Mouse (Mus musculus) liver, embryonic 13.5 days (tissue): ENCODE measurements around the gene Tbx21. TPM values are rescaled to one million over a fixed set of nuclear protein-coding genes. Genes with fewer than 3 reads are reported as not detected.

Source experiments
- ATAC-seq: fragments of 200-750 bp; cut with Nextera tagmentation; 2 replicates; pipeline ENCODE4 v1.8.0; 2017; ENCODE audit warnings: low read depth, mild to moderate bottlenecking, moderate number of reproducible peaks, moderate library complexity
- DNase-seq: peaks from one replicate; pipeline ENCODE4 v3.0.0; 2022
- H3K27ac ChIP-seq: fragments of 300-500 bp; sonication (generic); 2 replicates; pipeline ENCODE4 v1.5.1; 2015; ENCODE audit warnings: moderate library complexity, mild to moderate bottlenecking, inconsistent platforms
- H3K27me3 ChIP-seq: fragments of 300-500 bp; sonication (generic); 2 replicates; pipeline ENCODE4 v1.6.1; 2015; ENCODE audit warnings: mild to moderate bottlenecking, inconsistent platforms
- H3K36me3 ChIP-seq: fragments of 300-500 bp; sonication (generic); 2 replicates; pipeline ENCODE4 v1.6.1; 2015; ENCODE audit warnings: mild to moderate bottlenecking, inconsistent platforms
- H3K4me1 ChIP-seq: fragments of 300-500 bp; sonication (generic); replicated peaks from 2 replicates; pipeline ENCODE4 v1.6.1; 2015; ENCODE audit warnings: inconsistent platforms
- H3K4me2 ChIP-seq: fragments of 300-500 bp; sonication (generic); 2 replicates; pipeline ENCODE4 v1.6.1; 2015; ENCODE audit warnings: inconsistent platforms, mild to moderate bottlenecking, moderate library complexity
- H3K4me3 ChIP-seq: fragments of 300-500 bp; sonication (generic); replicated peaks from 2 replicates; pipeline ENCODE4 v1.5.1; 2015; ENCODE audit warnings: mild to moderate bottlenecking, inconsistent platforms
- H3K9ac ChIP-seq: fragments of 300-500 bp; sonication (generic); 2 replicates; pipeline ENCODE4 v1.6.1; 2015; ENCODE audit warnings: mild to moderate bottlenecking, inconsistent platforms
- H3K9me3 ChIP-seq: fragments of 300-500 bp; sonication (generic); replicated peaks from 2 replicates; pipeline ENCODE4 v1.6.1; 2016; ENCODE audit warnings: inconsistent platforms
- WGBS: fragments of 180-500 bp; shearing (Covaris S2); methylation state at CpG from one replicate; pipeline ENCODE4 v1.1.7; 2015; ENCODE audit not compliant: insufficient replicate concordance; 5-methylcytosine and 5-hydroxymethylcytosine counted together
- polyA plus RNA-seq: library from polyadenylated mRNA; unstranded; fragments of >200 nt; fragmentation: Nextera tagmentation; extraction: Ambion mirVana; gene quantifications from 2 replicates; pipeline ENCODE4 v1.2.1, GENCODE M21; 2015

The Tbx21 gene
- polyA plus RNA-seq, 1 experiment from 2014 or later, result not detected

GRCm38 (mm10) chr11:97080291-97080690 lies 34.8 kb downstream of the Tbx21 start:
- ATAC-seq (no peak), DNase-seq (no peak)

GRCm38 (mm10) chr11:97078751-97079150 lies 36.4 kb downstream of the Tbx21 start:
- H3K9ac ChIP-seq, result no peak overlapping the region
- peaks cover 15% of the 10 kb centered on the region for H3K27me3 ChIP-seq
- WGBS, result 41% methylated on average over 4 of the region's 4 CpGs
- no peak overlapping the region for H3K4me3 ChIP-seq
- H3K4me1 ChIP-seq, result no peaks in the 10 kb centered on the region
- no peaks in the 10 kb centered on the region for H3K36me3 ChIP-seq
- no peak for ATAC-seq
- DNase-seq, result no peak
- H3K4me2 ChIP-seq, result no peak overlapping the region
- no peak overlapping the region for H3K27ac ChIP-seq
- H3K9me3 ChIP-seq, result no peaks in the 10 kb centered on the region

More at GRCm38 (mm10) chr11:97080291-97080690, 34.8 kb downstream of the Tbx21 start:
- no peaks in the 10 kb centered on the region for H3K4me1 ChIP-seq
- H3K9me3 ChIP-seq, result no peaks in the 10 kb centered on the region
- no peak overlapping the region for H3K4me3 ChIP-seq
- H3K36me3 ChIP-seq, result no peaks in the 10 kb centered on the region
- no peak overlapping the region for H3K9ac ChIP-seq
- H3K4me2 ChIP-seq, result no peak overlapping the region
- H3K27me3 ChIP-seq, result peaks cover 29% of the 10 kb centered on the region
- 28% methylated on average over 9 of the region's 9 CpGs for WGBS
- H3K27ac ChIP-seq, result no peak overlapping the region

GRCm38 (mm10) chr11:97074235-97074634 lies 40.9 kb downstream of the Tbx21 start:
- no peak overlapping the region for H3K4me2 ChIP-seq
- DNase-seq (no peak), ATAC-seq (no peak)
- no peak overlapping the region for H3K9ac ChIP-seq
- H3K4me1 ChIP-seq, result no peaks in the 10 kb centered on the region
- no peaks in the 10 kb centered on the region for H3K36me3 ChIP-seq
- no peaks in the 10 kb centered on the region for H3K9me3 ChIP-seq
- no peaks in the 10 kb centered on the region for H3K27me3 ChIP-seq
- H3K4me3 ChIP-seq, result no peak overlapping the region
- no peak overlapping the region for H3K27ac ChIP-seq
- 58% methylated on average over 8 of the region's 8 CpGs for WGBS

- ATAC-seq, result no peak
- H3K9ac ChIP-seq, result no peak overlapping the region
These were observed 42.6 kb downstream of the Tbx21 start for GRCm38 (mm10) chr11:97072533-97072932.

GRCm38 (mm10) chr11:97071129-97071528 lies 44.0 kb downstream of the Tbx21 start:
- Histone ChIP-seq H3K4me1 (no peaks in the 10 kb centered on the region), H3K27ac (no peak overlapping the region), H3K36me3 (peaks cover 10% of the 10 kb centered on the region), H3K4me3 (no peak overlapping the region), H3K9ac (no peak overlapping the region), H3K4me2 (no peak overlapping the region), H3K9me3 (no peaks in the 10 kb centered on the region), H3K27me3 (no peaks in the 10 kb centered on the region)
- ATAC-seq, result no peak
- no peak for DNase-seq
- 53% methylated on average over 1 of the region's 1 CpGs for WGBS

More at GRCm38 (mm10) chr11:97072533-97072932, 42.6 kb downstream of the Tbx21 start:
- WGBS, result 25% methylated on average over 3 of the region's 3 CpGs
- H3K36me3 ChIP-seq, result peaks cover 4% of the 10 kb centered on the region; the same call in 1 of the 2 replicates
- no peak for DNase-seq
- H3K4me1 ChIP-seq, result no peaks in the 10 kb centered on the region
- no peak overlapping the region for H3K4me3 ChIP-seq
- no peak overlapping the region for H3K4me2 ChIP-seq
- no peaks in the 10 kb centered on the region for H3K27me3 ChIP-seq
- no peaks in the 10 kb centered on the region for H3K9me3 ChIP-seq
- H3K27ac ChIP-seq, result no peak overlapping the region

- H3K9me3 ChIP-seq, result no peaks in the 10 kb centered on the region
- WGBS, result 69% methylated on average over 2 of the region's 2 CpGs
- no peak overlapping the region for H3K27ac ChIP-seq
- peaks cover 10% of the 10 kb centered on the region for H3K36me3 ChIP-seq
- no peak for DNase-seq
- H3K4me2 ChIP-seq, result no peak overlapping the region
- no peak overlapping the region for H3K9ac ChIP-seq
- no peak overlapping the region for H3K4me3 ChIP-seq
- no peak for ATAC-seq
- no peaks in the 10 kb centered on the region for H3K27me3 ChIP-seq
- no peaks in the 10 kb centered on the region for H3K4me1 ChIP-seq
These were observed 45.4 kb downstream of the Tbx21 start for GRCm38 (mm10) chr11:97069770-97070169.

- DNase-seq (no peak), ATAC-seq (no peak)
- Histone ChIP-seq H3K4me2 (no peak overlapping the region), H3K36me3 (peaks cover 10% of the 10 kb centered on the region), H3K9ac (no peak overlapping the region), H3K27ac (no peak overlapping the region), H3K27me3 (no peaks in the 10 kb centered on the region), H3K9me3 (no peaks in the 10 kb centered on the region), H3K4me1 (no peaks in the 10 kb centered on the region), H3K4me3 (no peak overlapping the region)
- 56% methylated on average over 1 of the region's 1 CpGs for WGBS
These were observed 45.8 kb downstream of the Tbx21 start for GRCm38 (mm10) chr11:97069333-97069732.

GRCm38 (mm10) chr11:97066656-97067360 lies 48.3 kb downstream of the Tbx21 start:
- H3K4me1 ChIP-seq, result 0 out of 2 replicates have a peak, but pooled peaks cover 3% of the 10 kb centered on the region
- H3K27me3 ChIP-seq, result no peaks in the 10 kb centered on the region
- no peak overlapping the region for H3K4me3 ChIP-seq
- no peak overlapping the region for H3K27ac ChIP-seq
- WGBS, result 67% methylated on average over 22 of the region's 22 CpGs
- H3K4me2 ChIP-seq, result no peak overlapping the region
- peaks cover 10% of the 10 kb centered on the region for H3K36me3 ChIP-seq
- H3K9ac ChIP-seq, result no peak overlapping the region
- DNase-seq (no peak), ATAC-seq (0 out of 2 replicates have a peak, but pooled peaks have one; percentile 18)
- H3K9me3 ChIP-seq, result no peaks in the 10 kb centered on the region

- 75% methylated on average over 12 of the region's 12 CpGs for WGBS
- Histone ChIP-seq H3K36me3 (peaks cover 14% of the 10 kb centered on the region), H3K4me2 (no peak overlapping the region), H3K4me3 (no peak overlapping the region), H3K9me3 (no peaks in the 10 kb centered on the region), H3K27ac (no peak overlapping the region), H3K4me1 (peaks cover 12% of the 10 kb centered on the region), H3K27me3 (no peaks in the 10 kb centered on the region), H3K9ac (no peak overlapping the region)
- ATAC-seq (no peak), DNase-seq (no peak)
These were observed 49.4 kb downstream of the Tbx21 start for GRCm38 (mm10) chr11:97065538-97066295.

GRCm38 (mm10) chr11:97063921-97064295 lies 51.2 kb downstream of the Tbx21 start:
- Histone ChIP-seq H3K27ac (no peak overlapping the region), H3K9me3 (no peaks in the 10 kb centered on the region), H3K4me2 (no peak overlapping the region), H3K4me1 (peaks cover 12% of the 10 kb centered on the region), H3K36me3 (peaks cover 28% of the 10 kb centered on the region), H3K27me3 (no peaks in the 10 kb centered on the region), H3K4me3 (no peak overlapping the region), H3K9ac (no peak overlapping the region)
- ATAC-seq (no peak), DNase-seq (no peak)
- WGBS, result 76% methylated on average over 3 of the region's 3 CpGs

GRCm38 (mm10) chr11:97063274-97063920 lies 51.7 kb downstream of the Tbx21 start:
- peaks cover 29% of the 10 kb centered on the region for H3K36me3 ChIP-seq
- 53% methylated on average over 9 of the region's 9 CpGs for WGBS

More at GRCm38 (mm10) chr11:97063274-97063920, 51.7 kb downstream of the Tbx21 start:
- Histone ChIP-seq H3K9ac (no peak overlapping the region), H3K27ac (no peak overlapping the region), H3K4me3 (no peak overlapping the region), H3K27me3 (no peaks in the 10 kb centered on the region), H3K9me3 (no peaks in the 10 kb centered on the region), H3K4me2 (no peak overlapping the region), H3K4me1 (peaks cover 12% of the 10 kb centered on the region)
- DNase-seq (no peak), ATAC-seq (no peak)
